Mouse (Mus musculus) embryonic stem cell, embryonic (primary cell): ENCODE measurements around the gene Slc25a22.

ENCODE experiments used
- CTCF ChIA-PET, 4 experiments: fragments of 300-600 bp in 2 of 4; fragments of 350-600 bp in 2 of 4; sonication (Branson Sonifier 250); formaldehyde crosslinking; loops; one replicate each; lab custom pipeline; 2022; ENCODE audit warnings: inconsistent platforms in 2 of 4; lab: Charles Lee
- POLR2A ChIA-PET, 4 experiments: fragments of 300-600 bp in 2 of 4; fragments of 350-600 bp in 2 of 4; sonication (Branson Sonifier 250); formaldehyde crosslinking; loops; one replicate each; lab custom pipeline; 2022; ENCODE audit warnings: antibody characterized with exemption in 4 of 4, inconsistent platforms in 1 of 4; lab: Charles Lee

Gene Slc25a22

GRCm38 (mm10) chr7:141437178-141438120 lies at the start of gene Slc25a22:
Slc25a22 (minus strand) TSS chr7:141437892.
- CTCF ChIA-PET = interaction anchor here (0.6 to 3.7 kb wide), 10 partner anchors 9 to 158 kb away, joined by 3 to 22 read pairs (median 3); partner anchors contain the start of genes Cend1 (in 1 of the 4) and Taldo1 (in 1 of the 4)
- POLR2A ChIA-PET = interaction anchor here (0.5 to 21.5 kb wide), 29 partner anchors 8 to 222 kb away, joined by 3 to 465 read pairs (median 6); partner anchors contain the start of genes Rplp2 (in 3 of the 4), Cend1 (in 2 of the 4), Pnpla2 (in 2 of the 4) and Taldo1 (in 2 of the 4)

- POLR2A ChIA-PET = interaction anchor here in 3 of 4 experiments (0.9 to 38.4 kb wide), 9 partner anchors 12 to 415 kb away, joined by 3 to 944 read pairs (median 5); partner anchors contain the start of genes Cd151 (in 1 of the 3), Chid1 (in 1 of the 3), Cracr2b (in 1 of the 3) and Pnpla2 (in 1 of the 3)
- CTCF ChIA-PET = interaction anchor here in 1 of 4 experiments (1.0 kb wide), 1 partner anchor 164 kb away, joined by 3 read pairs; no protein-coding TSS in a partner anchor
These were observed 49.4 kb upstream of the Slc25a22 start for GRCm38 (mm10) chr7:141487141-141487540.

GRCm38 (mm10) chr7:141486239-141486638 lies 48.5 kb upstream of the Slc25a22 start:
- ChIA-PET POLR2A (interaction anchor here in 2 of 4 experiments (0.9 to 38.4 kb wide), 5 partner anchors 10 to 416 kb away, joined by 3 to 944 read pairs (median 5); partner anchors contain the start of genes Cd151 (in 1 of the 2), Chid1 (in 1 of the 2), Cracr2b (in 1 of the 2) and Pnpla2 (in 1 of the 2)), CTCF (interaction anchor here in 2 of 4 experiments (1.0 to 1.2 kb wide), 2 partner anchors 165 to 172 kb away, joined by 3 read pairs; no protein-coding TSS in a partner anchor)

GRCm38 (mm10) chr7:141485606-141486005 lies 47.9 kb upstream of the Slc25a22 start:
- CTCF ChIA-PET = interaction anchor here in 1 of 4 experiments (1.2 kb wide), 1 partner anchor 173 kb away, joined by 3 read pairs; no protein-coding TSS in a partner anchor

GRCm38 (mm10) chr7:141485186-141485585 lies 47.5 kb upstream of the Slc25a22 start:
- POLR2A ChIA-PET = interaction anchor here in 3 of 4 experiments (0.6 to 38.4 kb wide), 9 partner anchors 8 to 105 kb away, joined by 3 to 944 read pairs (median 4); partner anchors contain the start of genes Polr2l (in 2 of the 3), Tspan4 (in 2 of the 3), Cd151 (in 1 of the 3) and Cracr2b (in 1 of the 3)
- CTCF ChIA-PET = no interaction called here

More at GRCm38 (mm10) chr7:141485606-141486005, 47.9 kb upstream of the Slc25a22 start:
- POLR2A ChIA-PET = interaction anchor here in 3 of 4 experiments (0.6 to 38.4 kb wide), 7 partner anchors 8 to 105 kb away, joined by 3 to 944 read pairs (median 4); partner anchors contain the start of genes Cd151 (in 1 of the 3), Chid1 (in 1 of the 3), Cracr2b (in 1 of the 3) and Pnpla2 (in 1 of the 3)

- CTCF ChIA-PET = interaction anchor here in 1 of 4 experiments (4.7 kb wide), 1 partner anchor 17 kb away, joined by 22 read pairs; the partner anchor contains the start of gene Cd151
These were observed 46.8 kb upstream of the Slc25a22 start for GRCm38 (mm10) chr7:141484186-141485120.

GRCm38 (mm10) chr7:141483114-141483653 lies 45.5 kb upstream of the Slc25a22 start:
- ChIA-PET POLR2A (interaction anchor here in 3 of 4 experiments (0.6 to 38.4 kb wide), 14 partner anchors 8 to 205 kb away, joined by 3 to 944 read pairs (median 5); partner anchors contain the start of genes Cd151 (in 2 of the 3), Chid1 (in 1 of the 3), Cracr2b (in 1 of the 3) and Pnpla2 (in 1 of the 3)), CTCF (interaction anchor here in 2 of 4 experiments (1.4 to 4.7 kb wide), 6 partner anchors 15 to 184 kb away, joined by 4 to 49 read pairs (median 16); partner anchors contain the start of genes Cd151 (in 1 of the 2), Chid1 (in 1 of the 2) and Cracr2b (in 1 of the 2))

More at GRCm38 (mm10) chr7:141484186-141485120, 46.8 kb upstream of the Slc25a22 start:
- POLR2A ChIA-PET = interaction anchor here in 2 of 4 experiments (0.8 to 38.4 kb wide), 12 partner anchors 9 to 93 kb away, joined by 3 to 944 read pairs (median 4); partner anchors contain the start of genes Polr2l (in 2 of the 2), Tspan4 (in 2 of the 2), Cd151 (in 1 of the 2) and Cracr2b (in 1 of the 2)

GRCm38 (mm10) chr7:141482531-141483024 lies 44.9 kb upstream of the Slc25a22 start:
- POLR2A ChIA-PET = interaction anchor here in 3 of 4 experiments (0.5 to 38.4 kb wide), 20 partner anchors 12 to 560 kb away, joined by 3 to 944 read pairs (median 5); partner anchors contain the start of genes Cd151 (in 2 of the 3), Chid1 (in 2 of the 3), Cracr2b (in 2 of the 3) and Deaf1 (in 1 of the 3)
- CTCF ChIA-PET = interaction anchor here in 2 of 4 experiments (1.1 to 4.7 kb wide), 13 partner anchors 9 to 273 kb away, joined by 3 to 49 read pairs (median 9); partner anchors contain the start of genes Cd151 (in 2 of the 2), Chid1 (in 2 of the 2) and Cracr2b (in 1 of the 2)

- ChIA-PET POLR2A (interaction anchor here in 3 of 4 experiments (0.5 to 38.4 kb wide), 43 partner anchors 8 to 561 kb away, joined by 3 to 944 read pairs (median 5); partner anchors contain the start of genes Chid1 (in 3 of the 3), Pnpla2 (in 3 of the 3), Cd151 (in 2 of the 3) and Cracr2b (in 2 of the 3)), CTCF (interaction anchor here (0.5 to 4.7 kb wide), 71 partner anchors 10 to 768 kb away, joined by 3 to 49 read pairs (median 5); partner anchors contain the start of genes Cd151 (in 2 of the 4), Chid1 (in 2 of the 4), Cracr2b (in 2 of the 4) and Dusp8 (in 1 of the 4))
These were observed 44.1 kb upstream of the Slc25a22 start for GRCm38 (mm10) chr7:141481498-141482401.

- ChIA-PET CTCF (interaction anchor here (0.5 to 4.7 kb wide), 88 partner anchors 9 to 769 kb away, joined by 3 to 49 read pairs (median 4); partner anchors contain the start of genes Cd151 (in 2 of the 4), Chid1 (in 2 of the 4), Taldo1 (in 2 of the 4) and Cracr2b (in 1 of the 4)), POLR2A (interaction anchor here in 3 of 4 experiments (0.5 to 38.4 kb wide), 37 partner anchors 9 to 443 kb away, joined by 3 to 944 read pairs (median 5); partner anchors contain the start of genes Chid1 (in 3 of the 3), Pnpla2 (in 3 of the 3), Cd151 (in 2 of the 3) and Cracr2b (in 2 of the 3))
These were observed 43.3 kb upstream of the Slc25a22 start for GRCm38 (mm10) chr7:141480842-141481497.

- POLR2A ChIA-PET = interaction anchor here in 2 of 4 experiments (1.0 to 38.4 kb wide), 5 partner anchors 19 to 69 kb away, joined by 3 to 944 read pairs (median 7); partner anchors contain the start of genes Cd151 (in 2 of the 2), Chid1 (in 2 of the 2), Cracr2b (in 2 of the 2) and Pnpla2 (in 2 of the 2)
- CTCF ChIA-PET = interaction anchor here in 2 of 4 experiments (0.6 to 1.3 kb wide), 3 partner anchors 10 to 19 kb away, joined by 3 read pairs; no protein-coding TSS in a partner anchor
These were observed 40.6 kb upstream of the Slc25a22 start for GRCm38 (mm10) chr7:141478270-141478748.

- ChIA-PET CTCF (interaction anchor here in 3 of 4 experiments (0.6 to 2.0 kb wide), 10 partner anchors 9 to 538 kb away, joined by 3 to 9 read pairs (median 4); partner anchors contain the start of genes Cracr2b (in 1 of the 3) and Eps8l2 (in 1 of the 3)), POLR2A (interaction anchor here in 3 of 4 experiments (0.6 to 38.4 kb wide), 13 partner anchors 9 to 597 kb away, joined by 3 to 944 read pairs (median 5); partner anchors contain the start of genes Pnpla2 (in 3 of the 3), Cd151 (in 2 of the 3), Chid1 (in 2 of the 3) and Cracr2b (in 2 of the 3))
These were observed 40.0 kb upstream of the Slc25a22 start for GRCm38 (mm10) chr7:141477578-141478269.
